Mouse (Mus musculus): ENCODE measurements at regions not wholly inside any gene's neighbourhood (a gene's known extent, or its start where the extent isn't known, plus 50 kb on each side); places are given as distances from the start of the nearest gene placed in this dataset.

DNA sequence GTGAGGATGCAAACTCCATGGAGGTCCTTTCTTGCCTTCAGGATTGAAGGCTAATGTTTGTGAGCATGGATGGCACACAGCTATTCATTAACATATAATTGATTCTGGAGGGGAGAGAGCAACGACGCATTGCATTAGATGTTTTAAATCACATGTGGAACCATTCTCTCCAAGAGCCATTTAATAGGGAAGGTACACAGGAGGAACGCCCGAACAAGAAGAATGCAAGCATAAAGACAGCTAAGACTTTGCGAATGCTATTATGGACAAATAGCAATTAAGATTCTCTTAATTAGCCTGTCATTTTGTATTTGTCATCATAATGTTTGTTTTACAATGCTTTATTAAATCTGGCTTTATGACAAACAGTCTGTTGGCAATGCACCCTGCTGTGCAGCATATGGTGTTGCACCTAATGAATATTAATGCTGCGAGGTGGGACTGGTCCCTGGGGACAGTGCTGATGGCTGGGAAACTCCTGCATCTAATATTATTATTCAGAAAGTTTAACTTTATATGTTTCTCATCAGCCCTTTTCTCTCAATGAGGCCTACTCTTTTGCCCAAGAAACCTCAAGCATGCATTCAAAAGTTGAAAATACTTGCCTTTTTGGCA lies 497.5 kb downstream of the Pros1 start:
- DNase-seq: no peak

GRCm38 (mm10) chr16:63369868-63370267 lies 494.1 kb downstream of the Epha3 start:
- no peak for DNase-seq

DNA sequence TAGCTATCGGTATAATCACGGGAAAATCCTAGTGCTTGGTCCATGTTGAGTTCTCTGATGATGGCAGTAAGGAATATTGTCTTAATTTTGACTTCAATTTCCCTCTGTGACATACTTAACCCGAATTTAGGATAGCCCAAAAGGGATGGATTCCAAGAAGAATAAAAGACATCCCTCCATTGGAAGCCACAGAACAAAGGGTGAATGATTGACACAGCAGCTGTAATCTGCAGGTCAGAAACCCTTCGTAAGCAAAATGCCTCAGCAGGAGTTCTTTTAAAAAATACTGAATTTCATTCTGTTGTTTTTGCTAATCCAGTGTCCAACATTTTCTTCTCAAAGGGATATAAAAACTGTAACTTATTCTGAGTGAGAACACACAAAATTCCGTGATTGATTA lies 492.7 kb downstream of the Epha3 start:
- no peak for DNase-seq

DNA sequence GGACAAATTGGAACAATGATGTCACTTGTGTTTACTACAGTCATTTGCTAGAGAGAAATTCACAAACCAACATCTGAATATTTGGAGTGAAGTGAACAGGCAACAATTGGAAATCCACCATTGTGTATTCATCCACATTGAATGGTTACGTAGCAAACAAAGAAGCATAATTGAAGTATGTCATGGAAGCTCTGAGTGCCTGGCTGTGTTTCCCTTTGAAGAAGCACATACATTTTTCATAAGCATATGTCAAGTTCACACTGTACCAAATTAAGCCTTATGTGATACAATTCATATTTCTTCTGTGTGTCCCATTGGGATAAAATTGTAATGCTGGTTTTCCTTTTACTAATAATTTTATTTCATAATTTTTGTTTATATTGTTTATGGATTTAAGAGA lies 459.0 kb downstream of the Epha3 start:
- no peak for DNase-seq

DNA sequence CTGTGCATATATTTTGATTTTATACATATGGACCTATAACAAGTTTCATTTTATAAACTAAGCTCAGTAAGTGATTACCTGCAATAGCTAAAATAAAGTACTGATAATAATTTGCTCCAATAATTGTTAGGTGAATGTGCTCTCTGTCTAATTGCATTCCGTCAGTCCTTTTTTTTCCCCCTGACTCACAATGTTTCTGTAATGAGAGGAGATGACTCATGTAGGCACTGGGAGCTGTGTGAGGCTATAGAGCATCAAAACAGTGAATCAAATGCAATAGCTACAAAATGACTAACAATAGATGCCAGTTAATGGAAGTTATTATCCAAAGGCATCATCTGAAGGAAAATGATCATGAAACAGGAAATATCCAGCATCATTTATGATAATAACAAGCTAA lies 451.3 kb downstream of the Epha3 start:
- DNase-seq: no peak

GRCm38 (mm10) chr16:63452301-63452700 lies 411.7 kb downstream of the Epha3 start:
- no peak for DNase-seq

DNA sequence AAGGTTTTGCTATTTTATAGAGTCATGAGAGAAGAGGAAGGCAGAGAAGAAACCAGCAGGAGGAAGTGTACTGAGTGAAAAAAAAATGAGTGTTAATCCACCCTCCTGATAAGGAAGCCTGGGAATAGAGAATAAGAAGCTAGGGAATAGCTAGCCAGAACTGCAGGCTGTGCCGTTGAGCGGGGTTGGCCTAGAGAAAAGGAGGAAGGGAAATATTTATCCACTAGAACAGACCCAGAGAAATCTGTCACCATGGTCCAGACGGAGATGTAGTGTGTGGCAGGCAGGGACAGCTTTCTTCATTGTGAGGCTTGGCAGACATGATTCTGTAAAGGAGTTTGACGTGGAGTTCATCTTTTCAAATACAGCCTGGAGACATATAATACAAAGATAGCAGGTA lies 397.4 kb downstream of the Epha3 start:
- no peak for DNase-seq

- DNase-seq: no peak
Observed at GRCm38 (mm10) chr16:63468851-63469250, 395.1 kb downstream of the Epha3 start.

All from lung, adult 18-20 months (tissue).